Mouse (Mus musculus): Measurements from ENCODE around the gene Gm45015. TPM values are rescaled to one million over a fixed set of nuclear protein-coding genes. Genes with fewer than 3 reads are reported as not detected.
"Not testable (repeated sequence)": the region's sequence is repeated elsewhere in the genome, so short reads cannot be mapped to it uniquely, and the experiment has no call there.

The Gm45015 gene
- polyA plus RNA-seq, 1 experiment: not detected

DNA sequence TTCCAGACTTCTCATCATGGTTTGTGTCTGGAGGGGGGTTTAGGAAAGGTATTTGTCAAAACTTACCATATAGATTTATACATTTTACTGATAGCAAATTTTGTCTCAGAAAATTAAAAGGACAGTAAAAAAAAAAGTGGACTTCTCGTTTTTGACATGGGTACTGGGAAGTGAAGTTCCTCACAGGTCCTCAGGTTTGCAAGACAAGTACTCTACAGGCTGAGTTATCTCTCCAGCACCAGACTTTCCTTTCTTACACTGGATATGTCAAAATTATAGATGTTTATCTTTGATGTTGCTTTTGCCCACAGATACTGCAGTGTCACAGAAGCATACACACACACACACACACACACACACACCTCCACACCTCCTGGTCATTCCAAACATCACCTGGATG is 4.8 kb upstream of the Gm45015 start:
- TF ChIP-seq CTCF (IDR thresholded peaks at IDR 0.05; ENCODE audit: control insufficient read depth, insufficient read depth, insufficient read length): no peak
- Histone ChIP-seq H3K36me3 (ENCODE audit: control insufficient read depth, insufficient read depth) (peaks cover 4% of the 10 kb centered on the region), H3K79me3 (ENCODE audit: low read depth) (peaks cover 11% of the 10 kb centered on the region), H3ac (ENCODE audit: control insufficient read depth, insufficient read length, low read depth) (no peak overlapping the region), H3K27me3 (ENCODE audit: control insufficient read depth, insufficient read depth, insufficient read length) (no peaks in the 10 kb centered on the region), H3K4me3 (ENCODE audit: insufficient read depth, poor library complexity, severe bottlenecking) (no peak overlapping the region), H3K79me2 (ENCODE audit: control insufficient read depth, insufficient read depth) (peaks cover 32% of the 10 kb centered on the region)

DNA sequence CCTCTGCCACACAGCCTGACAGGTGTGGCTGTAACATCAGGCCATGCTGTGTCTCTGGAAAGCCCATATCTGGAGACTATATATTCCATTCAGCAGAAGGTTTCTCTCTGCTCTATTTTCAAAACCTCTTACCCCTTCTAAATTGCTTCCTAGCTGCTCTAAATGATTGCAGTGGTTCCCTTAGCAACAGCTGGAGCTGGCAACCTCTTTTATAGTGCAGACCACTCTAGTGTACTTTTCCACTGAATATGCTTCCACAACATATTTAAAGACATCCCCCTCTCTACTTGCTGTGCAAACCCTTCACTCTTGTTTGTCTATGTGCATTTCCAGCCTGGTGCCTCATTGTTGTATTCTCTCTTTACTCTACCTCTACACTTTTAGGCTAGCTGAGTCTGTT is 3.1 kb downstream of the Gm45015 start:
- no peaks in the 10 kb centered on the region for H3K36me3 ChIP-seq (ENCODE audit: control insufficient read depth, insufficient read depth)
- no peaks in the 10 kb centered on the region for H3K79me2 ChIP-seq (ENCODE audit: control insufficient read depth, insufficient read depth)
- H3K79me3 ChIP-seq (ENCODE audit: low read depth): no peaks in the 10 kb centered on the region
- TF ChIP-seq CEBPB (IDR thresholded peaks at IDR 0.05; ENCODE audit: low read depth) (no peak), MYOG (IDR thresholded peaks at IDR 0.05; ENCODE audit: control insufficient read depth, extremely low read depth, insufficient read length) (no peak), USF1 (IDR thresholded peaks at IDR 0.05; ENCODE audit: low read depth) (no peak), CTCF (IDR thresholded peaks at IDR 0.05; ENCODE audit: control insufficient read depth, insufficient read depth, insufficient read length) (no peak), MAX (IDR thresholded peaks at IDR 0.05) (no peak), FOSL1 (IDR thresholded peaks at IDR 0.05; ENCODE audit: insufficient read depth, low read length, poor library complexity, severe bottlenecking) (no peak), MYOD1 (IDR thresholded peaks at IDR 0.05; ENCODE audit: control insufficient read depth, insufficient read length, low read depth) (no peak)
- no peaks in the 10 kb centered on the region for H3K27me3 ChIP-seq (ENCODE audit: control insufficient read depth, insufficient read depth, insufficient read length)
- H3K4me3 ChIP-seq (ENCODE audit: insufficient read depth, poor library complexity, severe bottlenecking): no peak overlapping the region
- H3ac ChIP-seq (ENCODE audit: control insufficient read depth, insufficient read length, low read depth): no peak overlapping the region

DNA sequence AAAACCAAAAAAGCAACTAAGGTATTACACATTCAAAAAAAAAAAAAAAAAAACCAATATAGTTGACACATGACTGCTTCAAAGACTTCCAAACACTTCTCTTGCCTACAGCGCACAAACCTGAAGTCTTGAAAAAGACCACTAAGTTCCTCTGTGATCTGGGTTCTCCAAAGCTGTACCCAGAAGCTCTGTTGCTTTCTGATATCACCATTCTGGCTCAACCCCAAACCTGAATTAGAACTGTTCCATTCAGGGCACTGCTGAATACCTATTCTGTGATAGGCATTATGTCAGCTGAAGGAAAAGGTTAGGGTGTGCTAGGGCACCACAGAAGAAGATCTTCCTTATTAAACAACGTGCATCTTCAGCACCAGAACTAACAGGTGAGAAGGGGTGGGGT is 9.4 kb downstream of the Gm45015 start:
- no peaks in the 10 kb centered on the region for H3K79me2 ChIP-seq (ENCODE audit: control insufficient read depth, insufficient read depth)
- H3K4me3 ChIP-seq (ENCODE audit: insufficient read depth, poor library complexity, severe bottlenecking): no peak overlapping the region
- no peaks in the 10 kb centered on the region for H3K79me3 ChIP-seq (ENCODE audit: low read depth)
- no peaks in the 10 kb centered on the region for H3K27me3 ChIP-seq (ENCODE audit: control insufficient read depth, insufficient read depth, insufficient read length)
- no peak for TF ChIP-seq MAX (IDR thresholded peaks at IDR 0.05)
- no peak for TF ChIP-seq FOSL1 (IDR thresholded peaks at IDR 0.05; ENCODE audit: insufficient read depth, low read length, poor library complexity, severe bottlenecking)
- no peak for TF ChIP-seq CTCF (IDR thresholded peaks at IDR 0.05; ENCODE audit: control insufficient read depth, insufficient read depth, insufficient read length)
- no peaks in the 10 kb centered on the region for H3K36me3 ChIP-seq (ENCODE audit: control insufficient read depth, insufficient read depth)
- no peak overlapping the region for H3ac ChIP-seq (ENCODE audit: control insufficient read depth, insufficient read length, low read depth)

DNA sequence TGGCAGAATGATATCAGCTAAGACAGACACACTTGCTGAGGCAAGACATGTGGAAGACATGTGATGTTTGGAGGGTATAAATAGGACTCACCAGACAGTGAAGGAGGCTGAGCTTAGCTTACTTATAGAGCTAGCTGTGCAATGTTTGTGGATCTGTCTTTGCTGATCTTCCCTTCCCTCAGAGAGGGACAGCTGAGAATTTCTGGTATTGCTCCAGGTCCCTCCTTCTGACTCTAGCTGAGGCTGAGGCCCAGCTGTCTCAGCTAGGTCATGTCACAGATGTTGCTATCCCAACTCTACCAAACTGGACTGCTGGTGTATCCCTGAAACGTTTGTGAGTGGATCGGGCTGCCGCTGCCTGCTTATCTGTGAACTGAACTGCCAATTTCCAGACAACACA is 15.6 kb downstream of the Gm45015 start:
- no peak for TF ChIP-seq MYOD1 (IDR thresholded peaks at IDR 0.05; ENCODE audit: control insufficient read depth, insufficient read length, low read depth)
- TF ChIP-seq MYOG (IDR thresholded peaks at IDR 0.05; ENCODE audit: control insufficient read depth, extremely low read depth, insufficient read length): no peak
- no peak for TF ChIP-seq CTCF (IDR thresholded peaks at IDR 0.05; ENCODE audit: control insufficient read depth, insufficient read depth, insufficient read length)
- no peak for TF ChIP-seq MAX (IDR thresholded peaks at IDR 0.05)
- no peak for TF ChIP-seq FOSL1 (IDR thresholded peaks at IDR 0.05; ENCODE audit: insufficient read depth, low read length, poor library complexity, severe bottlenecking)
- TF ChIP-seq CEBPB (IDR thresholded peaks at IDR 0.05; ENCODE audit: low read depth): no peak
- no peak for TF ChIP-seq USF1 (IDR thresholded peaks at IDR 0.05; ENCODE audit: low read depth)
- no peak overlapping the region for H3K4me3 ChIP-seq (ENCODE audit: insufficient read depth, poor library complexity, severe bottlenecking)

DNA sequence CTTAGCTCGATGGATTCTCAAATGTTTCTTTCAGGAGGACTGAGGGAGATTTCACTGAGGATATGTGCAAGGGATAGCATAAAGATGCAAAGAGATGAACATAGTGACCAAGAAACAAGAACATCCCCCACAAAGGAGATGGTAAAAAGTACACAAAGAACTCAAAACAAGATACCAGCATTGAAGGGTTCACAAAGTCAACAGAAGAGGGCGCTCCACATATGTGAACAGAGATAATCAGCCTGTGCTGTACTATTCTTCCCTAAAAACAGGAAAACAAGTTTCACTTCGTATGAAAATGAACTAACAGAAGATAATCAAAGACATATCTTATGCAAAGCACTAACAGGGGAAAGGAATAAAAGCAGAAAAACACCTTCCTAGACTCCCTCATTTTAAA is 24.1 kb downstream of the Gm45015 start:
- Histone ChIP-seq H3K36me3 (ENCODE audit: control insufficient read depth, insufficient read depth) (no peaks in the 10 kb centered on the region), H3K79me3 (ENCODE audit: low read depth) (no peaks in the 10 kb centered on the region), H3ac (ENCODE audit: control insufficient read depth, insufficient read length, low read depth) (no peak overlapping the region), H3K79me2 (ENCODE audit: control insufficient read depth, insufficient read depth) (no peaks in the 10 kb centered on the region), H3K4me3 (ENCODE audit: insufficient read depth, poor library complexity, severe bottlenecking) (no peak overlapping the region), H3K27me3 (ENCODE audit: control insufficient read depth, insufficient read depth, insufficient read length) (peaks cover 5% of the 10 kb centered on the region)
- TF ChIP-seq FOSL1 (IDR thresholded peaks at IDR 0.05; ENCODE audit: insufficient read depth, low read length, poor library complexity, severe bottlenecking): no peak
- no peak for TF ChIP-seq CTCF (IDR thresholded peaks at IDR 0.05; ENCODE audit: control insufficient read depth, insufficient read depth, insufficient read length)
- no peak for TF ChIP-seq MYOD1 (IDR thresholded peaks at IDR 0.05; ENCODE audit: control insufficient read depth, insufficient read length, low read depth)
- TF ChIP-seq MYOG (IDR thresholded peaks at IDR 0.05; ENCODE audit: control insufficient read depth, extremely low read depth, insufficient read length): no peak
- TF ChIP-seq MAX (IDR thresholded peaks at IDR 0.05): no peak
- no peak for TF ChIP-seq CEBPB (IDR thresholded peaks at IDR 0.05; ENCODE audit: low read depth)
- TF ChIP-seq USF1 (IDR thresholded peaks at IDR 0.05; ENCODE audit: low read depth): no peak

More for the DNA sequence above, 15.6 kb downstream of the Gm45015 start:
- H3K79me3 ChIP-seq (ENCODE audit: low read depth): no peaks in the 10 kb centered on the region
- H3K79me2 ChIP-seq (ENCODE audit: control insufficient read depth, insufficient read depth): no peaks in the 10 kb centered on the region
- H3K36me3 ChIP-seq (ENCODE audit: control insufficient read depth, insufficient read depth): no peaks in the 10 kb centered on the region
- H3K27me3 ChIP-seq (ENCODE audit: control insufficient read depth, insufficient read depth, insufficient read length): no peaks in the 10 kb centered on the region
- H3ac ChIP-seq (ENCODE audit: control insufficient read depth, insufficient read length, low read depth): no peak overlapping the region

DNA sequence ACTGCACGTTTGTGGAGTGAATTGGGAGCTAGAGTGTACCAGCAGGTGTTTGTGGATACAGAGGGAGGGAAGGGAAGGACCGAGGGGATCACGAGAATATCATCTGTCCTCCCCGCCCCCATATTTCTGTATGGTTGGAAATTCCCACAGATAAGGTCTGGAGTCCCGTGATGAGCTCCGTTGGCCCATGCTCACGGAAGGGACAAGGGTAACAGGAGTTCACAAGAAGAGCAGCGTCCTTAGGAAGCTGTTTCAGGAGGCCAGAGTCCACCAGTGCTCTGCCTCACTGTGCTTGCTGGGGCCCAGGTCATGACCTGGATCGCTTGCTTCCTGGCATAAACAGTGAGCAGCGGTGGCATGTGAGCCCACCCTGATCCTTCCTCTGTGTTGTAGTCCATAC is 40.9 kb downstream of the Gm45015 start:
- H3K79me2 ChIP-seq (ENCODE audit: control insufficient read depth, insufficient read depth); H3K27me3 ChIP-seq (ENCODE audit: control insufficient read depth, insufficient read depth, insufficient read length); H3ac ChIP-seq (ENCODE audit: control insufficient read depth, insufficient read length, low read depth); H3K36me3 ChIP-seq (ENCODE audit: control insufficient read depth, insufficient read depth); H3K79me3 ChIP-seq (ENCODE audit: low read depth); H3K4me3 ChIP-seq (ENCODE audit: insufficient read depth, poor library complexity, severe bottlenecking): not testable (repeated sequence)

DNA sequence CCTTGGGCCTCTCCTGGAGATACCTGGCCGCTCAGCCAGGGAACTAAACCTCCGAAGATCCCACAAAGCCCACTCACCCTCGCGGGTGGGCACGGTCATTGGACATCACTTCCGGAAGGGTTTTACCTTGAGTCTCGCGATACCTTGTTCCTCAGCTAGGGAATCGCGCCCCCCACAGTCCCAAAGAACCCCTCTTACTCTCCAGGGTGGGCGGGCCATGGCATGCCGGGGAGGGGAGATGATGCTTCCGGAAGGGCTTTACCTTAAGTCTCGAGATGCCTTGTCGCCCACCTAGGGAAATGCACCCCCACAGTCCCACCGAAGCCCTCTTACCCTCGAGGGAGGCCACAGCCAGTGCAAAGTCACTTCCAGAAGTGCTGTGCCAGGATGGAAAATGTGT is 43.8 kb downstream of the Gm45015 start, which contains the start of the genes Xlr5a and Xlr5c:
Gene Xlr5a, minus strand, starts transcription at position 101 of the 400 bp plus-strand sequence.
Gene Xlr5c, minus strand, starts transcription at position 101 of the 400 bp plus-strand sequence.
- not testable (repeated sequence) for H3K79me3 ChIP-seq (ENCODE audit: low read depth); H3K79me2 ChIP-seq (ENCODE audit: control insufficient read depth, insufficient read depth); H3K36me3 ChIP-seq (ENCODE audit: control insufficient read depth, insufficient read depth); H3K4me3 ChIP-seq (ENCODE audit: insufficient read depth, poor library complexity, severe bottlenecking); H3K27me3 ChIP-seq (ENCODE audit: control insufficient read depth, insufficient read depth, insufficient read length); H3ac ChIP-seq (ENCODE audit: control insufficient read depth, insufficient read length, low read depth)

Other genes starting within 250 kb of the Gm45015 start
- 2.6 TPM for gene Xlr3a, start 239.7 kb downstream of the Gm45015 start, polyA plus RNA-seq (2012; fragmentation: generic; extraction: Trizol)
- not detected for gene Gm14685, start 219.8 kb downstream of the Gm45015 start, polyA plus RNA-seq (2012; fragmentation: generic; extraction: Trizol)
- not detected for gene Xlr5b, start 188.0 kb downstream of the Gm45015 start, polyA plus RNA-seq (2012; fragmentation: generic; extraction: Trizol)
- not detected for gene DXBay18, start 187.4 kb downstream of the Gm45015 start, polyA plus RNA-seq (2012; fragmentation: generic; extraction: Trizol)
- gene Spin2d, start 159.9 kb downstream of the Gm45015 start, polyA plus RNA-seq (2012; fragmentation: generic; extraction: Trizol): not detected
- gene Xlr3b, start 144.6 kb downstream of the Gm45015 start, polyA plus RNA-seq (2012; fragmentation: generic; extraction: Trizol): 0.15 TPM
- 0.09 TPM for gene Xlr4b, start 122.5 kb downstream of the Gm45015 start, polyA plus RNA-seq (2012; fragmentation: generic; extraction: Trizol)
- 3.3 TPM for gene F8a, start 108.5 kb downstream of the Gm45015 start, polyA plus RNA-seq (2012; fragmentation: generic; extraction: Trizol)
- 0.06 TPM for gene Xlr4c, start 93.7 kb downstream of the Gm45015 start, polyA plus RNA-seq (2012; fragmentation: generic; extraction: Trizol)
- 1.4 TPM for gene Xlr3c, start 71.5 kb downstream of the Gm45015 start, polyA plus RNA-seq (2012; fragmentation: generic; extraction: Trizol)
- gene Xlr5a, start 43.9 kb downstream of the Gm45015 start, polyA plus RNA-seq (2012; fragmentation: generic; extraction: Trizol): not detected
- gene Xlr5c, start 43.9 kb downstream of the Gm45015 start, polyA plus RNA-seq (2012; fragmentation: generic; extraction: Trizol): not detected
- gene Zfp275, start 5.8 kb upstream of the Gm45015 start, polyA plus RNA-seq (2012; fragmentation: generic; extraction: Trizol): 5.9 TPM
- gene Gm18336, start 61.9 kb upstream of the Gm45015 start, polyA plus RNA-seq (2012; fragmentation: generic; extraction: Trizol): not detected
- 0.02 TPM for gene Zfp92, start 74.3 kb upstream of the Gm45015 start, polyA plus RNA-seq (2012; fragmentation: generic; extraction: Trizol)
- not detected for gene Trex2, start 98.5 kb upstream of the Gm45015 start, polyA plus RNA-seq (2012; fragmentation: generic; extraction: Trizol)
- gene Haus7, start 122.2 kb upstream of the Gm45015 start, polyA plus RNA-seq (2012; fragmentation: generic; extraction: Trizol): 42.6 TPM
- 731 TPM for gene Bgn, start 146.8 kb upstream of the Gm45015 start, polyA plus RNA-seq (2012; fragmentation: generic; extraction: Trizol)
- gene Atp2b3, start 166.2 kb upstream of the Gm45015 start, polyA plus RNA-seq (2012; fragmentation: generic; extraction: Trizol): not detected